ENCODE assay signal across 8 mouse cellular contexts in genomic region chr4:55397911-55398762, GRCm38 (mm10). TPM values are rescaled to one million over a fixed set of nuclear protein-coding genes. Genes with fewer than 3 reads are reported as not detected.
DNase-seq lines count a peak whose midpoint lies in the region; ATAC-seq lines count a peak whose summit lies in the region.
"Had no signal": no experiment of that assay in that cellular context is flagged by ENCODE, and none has a peak within 500 bp of the region (broad histone marks: within the 10 kb centered on the region; RNA-seq: fewer than 3 reads in every experiment).

No protein-coding gene starts in this region.

- DNase-seq in right cerebral cortex, postnatal 14 days: peak; percentile 28
- DNase-seq in right cerebral cortex, adult 18-20 months: no peak
- peak; percentile 63 for DNase-seq in adrenal gland, postnatal 10 days
- DNase-seq in testis, postnatal 10 days (ENCODE audit: low spot score): peak; percentile 71

- H3K4me3 ChIP-seq in forebrain, embryonic 12.5 days (replicated peaks): no peak overlapping the region
- H3K4me3 ChIP-seq in kidney, embryonic 16.5 days (ENCODE audit: low read length): 0 out of 2 replicates have a peak overlapping the region, but pooled peaks have one; percentile 5
- H3K4me3 ChIP-seq: heart, embryonic 15.5 days had no signal

- 0 out of 2 replicates have a peak, but pooled peaks have one; percentile 36 for ATAC-seq in forebrain, embryonic 12.5 days (ENCODE audit: low FRiP score)
- 0 out of 2 replicates have a peak, but pooled peaks have one; percentile 23 for ATAC-seq in kidney, embryonic 16.5 days (ENCODE audit: low FRiP score, low TSS enrichment)
- ATAC-seq in megakaryocyte, adult 5-6 weeks (ENCODE audit: poor library complexity, severe bottlenecking): peak; percentile 52; the same call in 1 of the 2 replicates

- no peak overlapping the region for H3K9ac ChIP-seq in forebrain, embryonic 12.5 days
- no peak overlapping the region for H3K9ac ChIP-seq in kidney, embryonic 16.5 days (replicated peaks; ENCODE audit: low read length)
- H3K9ac ChIP-seq: heart, embryonic 15.5 days had no signal

- H3K27ac ChIP-seq in forebrain, embryonic 12.5 days: no peak overlapping the region
- no peak overlapping the region for H3K27ac ChIP-seq in kidney, embryonic 16.5 days (ENCODE audit: low read length)
- H3K27ac ChIP-seq: heart, embryonic 15.5 days had no signal

- 38% methylated on average over 17 of the region's 17 CpGs for WGBS in forebrain, embryonic 12.5 days
- WGBS in kidney, embryonic 16.5 days: 37% methylated on average over 17 of the region's 17 CpGs

- H3K4me2 ChIP-seq in forebrain, embryonic 12.5 days: peak overlapping the region; percentile 17; the same call in 1 of the 2 replicates
- peak overlapping the region; percentile 33 for H3K4me2 ChIP-seq in kidney, embryonic 16.5 days (replicated peaks; ENCODE audit: low read depth, low read length)
- H3K4me2 ChIP-seq: heart, embryonic 15.5 days had no signal

- H3K36me3 ChIP-seq in forebrain, embryonic 12.5 days (replicated peaks): no peaks in the 10 kb centered on the region
- H3K36me3 ChIP-seq in kidney, embryonic 16.5 days (ENCODE audit: insufficient read depth, low read length): no peaks in the 10 kb centered on the region
- H3K36me3 ChIP-seq: heart, embryonic 15.5 days had no signal

- peaks cover 5% of the 10 kb centered on the region; the same call in 1 of the 2 replicates for H3K4me1 ChIP-seq in forebrain, embryonic 12.5 days
- no peaks in the 10 kb centered on the region for H3K4me1 ChIP-seq in kidney, embryonic 16.5 days (ENCODE audit: insufficient read depth, low read length)
- H3K4me1 ChIP-seq: heart, embryonic 15.5 days had no signal

- no peaks in the 10 kb centered on the region for H3K9me3 ChIP-seq in forebrain, embryonic 12.5 days
- no peaks in the 10 kb centered on the region for H3K9me3 ChIP-seq in kidney, embryonic 16.5 days (ENCODE audit: low read length)

- H3K27me3 ChIP-seq in forebrain, embryonic 12.5 days: no peaks in the 10 kb centered on the region
- no peaks in the 10 kb centered on the region for H3K27me3 ChIP-seq in kidney, embryonic 16.5 days (ENCODE audit: insufficient read depth, low read length)
- H3K27me3 ChIP-seq: heart, embryonic 15.5 days had no signal

RNA-seq across cellular contexts. Expression of gene Rad23b, which starts 48.3 kb away (rescaled TPM):
- 100 to 1,000 TPM; 109 to 128 TPM for total RNA-seq in adrenal gland, postnatal 10 days (2021)
- 120 and 126 TPM in 2 replicates for polyA plus RNA-seq in forebrain, embryonic 12.5 days (2016; fragmentation: Nextera tagmentation; extraction: Ambion mirVana)
- 69.5 and 75.0 TPM in 2 replicates for polyA plus RNA-seq in kidney, embryonic 16.5 days (2015; fragmentation: Nextera tagmentation; extraction: Ambion mirVana)
- 56.7 and 60.3 TPM in 2 replicates for total RNA-seq in megakaryocyte, adult 5-6 weeks (2015)
- 81.3 and 83.2 TPM in 2 replicates for total RNA-seq in megakaryocyte, adult 5-6 weeks (2017)
